Mouse (Mus musculus): Measurements from ENCODE around the gene Atmin. TPM values are rescaled to one million over a fixed set of nuclear protein-coding genes. Genes with fewer than 3 reads are reported as not detected.

The Atmin gene
- polyA plus RNA-seq, 1 experiment from 2014 or later, result 26.2 TPM

DNA sequence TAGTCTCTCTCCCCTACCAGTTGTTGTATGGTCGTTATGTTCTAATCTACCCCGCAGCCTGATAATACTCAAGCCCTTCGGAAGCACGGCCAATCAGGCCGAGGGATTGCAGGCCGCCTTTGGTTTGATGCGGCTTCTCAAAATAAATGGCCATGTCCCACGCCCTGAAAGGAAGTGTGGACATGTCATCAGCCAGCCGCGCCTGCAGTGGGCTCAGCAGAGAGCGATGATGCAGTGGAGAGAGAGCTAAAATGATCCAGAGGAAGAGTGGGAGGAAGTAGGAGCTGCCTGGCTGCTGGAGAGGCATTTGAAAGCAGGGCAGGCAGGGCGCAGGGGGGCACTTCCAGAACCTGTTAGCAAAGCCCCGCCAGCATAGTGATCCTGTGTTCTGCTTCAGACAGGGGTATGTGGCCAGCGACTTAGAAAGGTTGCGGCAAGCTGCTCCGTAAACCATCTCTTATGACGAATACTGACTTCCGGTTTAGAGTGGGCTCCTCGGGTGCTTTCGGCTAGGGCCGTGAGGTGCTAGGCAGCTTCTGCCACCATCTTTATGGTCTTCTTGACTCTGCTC, 3.2 kb downstream of the Atmin start:
- ATAC-seq (ENCODE audit: low FRiP score) (no peak), DNase-seq (ENCODE audit: low spot score) (no peak)
- Histone ChIP-seq H3K4me1 (replicated peaks; ENCODE audit: control insufficient read depth, insufficient read depth, low read length) (peaks cover 14% of the 10 kb centered on the region), H3K36me3 (replicated peaks; ENCODE audit: control insufficient read depth, insufficient read depth) (no peaks in the 10 kb centered on the region), H3K4me2 (replicated peaks) (no peak overlapping the region), H3K9ac (no peak overlapping the region), H3K4me3 (replicated peaks; ENCODE audit: low read length) (no peak overlapping the region), H3K27me3 (ENCODE audit: control insufficient read depth, insufficient read depth, low read length) (no peaks in the 10 kb centered on the region), H3K27ac (no peak overlapping the region), H3K9me3 (ENCODE audit: control insufficient read depth, low read length) (no peaks in the 10 kb centered on the region)
- 85% methylated on average over 21 of the region's 21 CpGs for WGBS

DNA sequence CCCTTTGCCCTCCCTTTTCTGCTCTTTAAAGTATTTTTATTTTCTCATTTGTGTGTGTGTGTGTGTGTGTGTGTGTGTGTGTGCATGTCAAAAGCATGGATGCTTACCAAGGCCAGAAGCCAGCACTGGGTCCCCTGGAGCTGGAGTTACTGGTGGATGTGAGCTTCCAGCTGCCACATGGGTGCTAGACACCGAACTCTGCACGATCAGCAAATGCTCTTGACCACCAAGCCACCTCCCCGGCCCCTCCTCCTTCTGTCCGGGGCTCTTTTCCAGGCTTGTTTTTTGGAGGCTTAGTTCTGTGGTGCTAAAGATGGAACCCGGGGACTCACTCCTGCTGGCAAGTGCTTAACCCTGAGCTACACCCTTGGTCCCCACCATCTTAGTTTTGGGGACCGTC, 3.7 kb downstream of the Atmin start:
- Histone ChIP-seq H3K27me3 (ENCODE audit: control insufficient read depth, insufficient read depth, low read length) (no peaks in the 10 kb centered on the region), H3K4me3 (replicated peaks; ENCODE audit: low read length) (no peak overlapping the region), H3K4me2 (replicated peaks) (no peak overlapping the region), H3K36me3 (replicated peaks; ENCODE audit: control insufficient read depth, insufficient read depth) (no peaks in the 10 kb centered on the region), H3K4me1 (replicated peaks; ENCODE audit: control insufficient read depth, insufficient read depth, low read length) (peaks cover 14% of the 10 kb centered on the region), H3K9ac (no peak overlapping the region), H3K27ac (no peak overlapping the region), H3K9me3 (ENCODE audit: control insufficient read depth, low read length) (no peaks in the 10 kb centered on the region)
- DNase-seq (ENCODE audit: low spot score), result no peak
- no peak for ATAC-seq (ENCODE audit: low FRiP score)
- WGBS, result 89% methylated on average over 6 of the region's 6 CpGs

DNA sequence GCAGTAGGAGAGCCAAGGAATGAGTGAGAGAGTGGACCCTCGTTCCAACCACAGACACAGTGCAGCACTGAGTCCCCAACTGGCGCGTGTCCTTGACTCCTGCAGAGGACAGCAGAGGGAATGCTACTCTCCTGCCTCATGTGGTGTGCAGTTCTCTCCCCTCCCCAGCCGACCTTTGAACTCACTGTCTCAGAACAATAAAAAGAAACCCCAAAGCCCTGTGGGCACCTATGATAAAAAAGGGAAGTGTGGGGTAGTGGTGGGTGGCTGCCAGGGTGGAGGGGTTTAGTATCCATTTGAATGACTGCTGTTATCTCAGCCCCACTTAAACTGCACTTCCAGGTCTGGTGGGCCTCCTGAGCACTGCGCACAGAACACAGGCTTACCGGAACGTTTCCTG, 4.4 kb downstream of the Atmin start:
- ATAC-seq (ENCODE audit: low FRiP score), result no peak

DNA sequence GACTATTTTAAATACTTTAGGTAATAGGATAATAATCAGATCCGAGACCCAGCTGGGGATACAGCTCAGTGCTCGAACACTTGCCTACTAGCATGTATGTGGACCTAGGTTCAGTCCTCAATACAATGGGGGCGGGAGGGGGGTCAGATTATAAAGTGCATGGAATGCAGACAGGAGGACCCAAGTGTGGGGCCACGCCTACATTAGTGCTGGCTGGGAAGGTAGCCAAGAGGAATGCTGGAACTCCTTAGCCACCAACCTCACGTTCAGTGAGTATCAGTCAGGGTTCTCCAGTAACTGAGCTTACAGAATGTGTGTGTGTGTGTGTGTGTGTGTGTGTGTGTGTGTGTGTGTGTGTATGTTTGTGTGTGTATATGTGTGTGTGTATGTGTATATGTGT, 8.2 kb downstream of the Atmin start:
- DNase-seq (ENCODE audit: low spot score) (no peak), ATAC-seq (ENCODE audit: low FRiP score) (no peak)
- 72% methylated on average over 5 of the region's 5 CpGs for WGBS
- no peak overlapping the region for H3K4me2 ChIP-seq (replicated peaks)
- H3K9ac ChIP-seq, result no peak overlapping the region
- no peak overlapping the region for H3K27ac ChIP-seq
- peaks cover 38% of the 10 kb centered on the region for H3K36me3 ChIP-seq (replicated peaks; ENCODE audit: control insufficient read depth, insufficient read depth)
- H3K4me1 ChIP-seq (replicated peaks; ENCODE audit: control insufficient read depth, insufficient read depth, low read length), result no peaks in the 10 kb centered on the region
- H3K4me3 ChIP-seq (replicated peaks; ENCODE audit: low read length), result no peak overlapping the region
- no peaks in the 10 kb centered on the region for H3K27me3 ChIP-seq (ENCODE audit: control insufficient read depth, insufficient read depth, low read length)
- H3K9me3 ChIP-seq (ENCODE audit: control insufficient read depth, low read length), result no peaks in the 10 kb centered on the region

More for the DNA sequence above, 4.4 kb downstream of the Atmin start:
- 92% methylated on average over 7 of the region's 7 CpGs for WGBS
- H3K27ac ChIP-seq, result no peak overlapping the region
- H3K4me2 ChIP-seq (replicated peaks), result no peak overlapping the region
- H3K27me3 ChIP-seq (ENCODE audit: control insufficient read depth, insufficient read depth, low read length), result no peaks in the 10 kb centered on the region
- DNase-seq (ENCODE audit: low spot score), result no peak
- peaks cover 14% of the 10 kb centered on the region for H3K4me1 ChIP-seq (replicated peaks; ENCODE audit: control insufficient read depth, insufficient read depth, low read length)
- H3K9ac ChIP-seq, result no peak overlapping the region
- H3K36me3 ChIP-seq (replicated peaks; ENCODE audit: control insufficient read depth, insufficient read depth), result no peaks in the 10 kb centered on the region
- no peaks in the 10 kb centered on the region for H3K9me3 ChIP-seq (ENCODE audit: control insufficient read depth, low read length)
- H3K4me3 ChIP-seq (replicated peaks; ENCODE audit: low read length), result no peak overlapping the region

DNA sequence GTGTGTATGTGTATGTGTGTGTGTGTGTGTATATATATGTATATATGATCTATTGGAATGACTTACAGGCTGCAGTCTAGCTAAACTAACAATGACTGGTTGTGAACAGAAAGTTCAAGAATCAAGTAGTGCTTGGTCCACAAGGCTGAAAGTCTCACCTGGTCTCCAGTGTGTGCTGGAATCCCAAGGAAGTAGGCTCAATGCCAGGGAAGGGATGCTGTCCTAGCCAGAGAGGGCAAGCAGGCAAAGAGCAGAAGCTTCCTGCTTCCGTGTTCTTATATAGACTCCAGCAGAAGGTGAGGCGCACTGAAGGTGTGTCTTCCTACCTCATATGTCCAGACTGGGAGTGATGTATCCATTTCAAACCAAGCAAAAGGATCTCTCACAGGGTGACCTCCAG, 8.6 kb downstream of the Atmin start:
- no peaks in the 10 kb centered on the region for H3K4me1 ChIP-seq (replicated peaks; ENCODE audit: control insufficient read depth, insufficient read depth, low read length)
- peaks cover 42% of the 10 kb centered on the region for H3K36me3 ChIP-seq (replicated peaks; ENCODE audit: control insufficient read depth, insufficient read depth)
- no peak overlapping the region for H3K27ac ChIP-seq
- H3K9me3 ChIP-seq (ENCODE audit: control insufficient read depth, low read length), result no peaks in the 10 kb centered on the region
- no peak overlapping the region for H3K4me2 ChIP-seq (replicated peaks)
- DNase-seq (ENCODE audit: low spot score) (no peak), ATAC-seq (ENCODE audit: low FRiP score) (no peak)
- H3K4me3 ChIP-seq (replicated peaks; ENCODE audit: low read length), result no peak overlapping the region
- WGBS, result 95% methylated on average over 2 of the region's 2 CpGs
- H3K9ac ChIP-seq, result no peak overlapping the region
- no peaks in the 10 kb centered on the region for H3K27me3 ChIP-seq (ENCODE audit: control insufficient read depth, insufficient read depth, low read length)

DNA sequence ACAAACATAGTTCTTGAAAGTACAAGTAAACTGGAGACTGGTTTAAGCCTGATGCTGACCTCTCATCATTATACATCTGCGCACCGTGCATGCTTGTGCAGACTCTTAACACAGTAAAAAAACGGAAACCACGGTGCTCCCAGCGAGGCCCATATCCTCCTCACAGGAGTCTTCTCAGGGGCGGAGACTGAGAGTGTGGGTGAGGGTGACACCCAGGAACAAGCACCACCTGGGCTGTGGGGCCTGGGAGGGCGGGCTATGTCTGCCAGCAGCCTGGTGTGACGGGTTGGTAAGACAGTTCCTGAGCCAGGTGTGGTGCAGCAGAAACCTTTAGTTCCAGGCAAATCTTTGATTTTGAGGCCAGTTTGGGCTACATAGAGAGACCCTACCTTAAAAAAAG, 9.2 kb downstream of the Atmin start:
- Histone ChIP-seq H3K36me3 (replicated peaks; ENCODE audit: control insufficient read depth, insufficient read depth) (peaks cover 48% of the 10 kb centered on the region), H3K4me3 (replicated peaks; ENCODE audit: low read length) (no peak overlapping the region), H3K9ac (no peak overlapping the region), H3K27ac (no peak overlapping the region), H3K9me3 (ENCODE audit: control insufficient read depth, low read length) (no peaks in the 10 kb centered on the region), H3K4me2 (replicated peaks) (no peak overlapping the region), H3K27me3 (ENCODE audit: control insufficient read depth, insufficient read depth, low read length) (no peaks in the 10 kb centered on the region), H3K4me1 (replicated peaks; ENCODE audit: control insufficient read depth, insufficient read depth, low read length) (no peaks in the 10 kb centered on the region)
- 96% methylated on average over 8 of the region's 8 CpGs for WGBS
- ATAC-seq (ENCODE audit: low FRiP score), result no peak
- no peak for DNase-seq (ENCODE audit: low spot score)

DNA sequence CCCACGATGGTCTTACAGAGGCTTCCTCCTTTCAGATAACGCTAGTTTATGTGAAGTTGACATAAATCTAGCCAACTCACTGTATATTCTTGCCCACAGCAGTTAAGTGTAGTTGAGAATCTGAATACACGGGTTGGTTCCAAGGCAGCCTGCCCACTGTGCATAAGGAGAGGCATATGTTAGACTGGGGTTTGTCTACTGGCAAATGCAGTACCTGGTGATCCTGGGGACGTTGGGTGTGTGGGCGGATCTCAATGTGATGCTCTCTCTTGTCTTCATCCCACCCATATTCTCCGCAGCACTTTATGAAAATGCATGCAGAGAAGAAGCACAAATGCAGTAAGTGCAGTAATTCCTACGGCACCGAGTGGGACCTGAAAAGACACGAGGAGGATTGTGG, 11.2 kb downstream of the Atmin start:
- no peak for DNase-seq (ENCODE audit: low spot score)
- ATAC-seq (ENCODE audit: low FRiP score), result no peak
- Histone ChIP-seq H3K9ac (no peak overlapping the region), H3K27me3 (ENCODE audit: control insufficient read depth, insufficient read depth, low read length) (no peaks in the 10 kb centered on the region), H3K36me3 (replicated peaks; ENCODE audit: control insufficient read depth, insufficient read depth) (peaks cover 66% of the 10 kb centered on the region), H3K4me1 (replicated peaks; ENCODE audit: control insufficient read depth, insufficient read depth, low read length) (no peaks in the 10 kb centered on the region), H3K27ac (no peak overlapping the region), H3K4me2 (replicated peaks) (no peak overlapping the region), H3K9me3 (ENCODE audit: control insufficient read depth, low read length) (no peaks in the 10 kb centered on the region), H3K4me3 (replicated peaks; ENCODE audit: low read length) (no peak overlapping the region)
- 93% methylated on average over 9 of the region's 9 CpGs for WGBS

DNA sequence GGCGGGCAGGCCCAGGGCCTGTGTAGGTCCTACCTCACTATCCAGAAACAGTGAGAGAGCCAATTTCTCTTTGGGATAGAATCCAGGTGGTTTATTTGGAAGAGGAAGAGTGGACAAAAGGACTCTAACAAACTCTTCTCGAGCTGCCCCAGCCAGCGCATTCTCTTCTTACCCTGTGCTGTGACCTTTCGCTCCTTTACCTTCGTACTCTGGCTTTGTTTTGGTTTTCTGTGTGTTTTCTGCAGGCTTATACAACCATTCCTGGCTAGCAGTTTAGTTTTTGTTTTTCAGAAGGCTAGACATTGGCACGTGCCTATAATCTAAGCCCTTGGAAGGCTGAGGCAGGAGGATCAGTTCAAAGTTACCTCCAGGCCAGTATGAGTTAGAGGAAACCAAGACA, 26.3 kb downstream of the Atmin start:
- H3K9ac ChIP-seq, result no peak overlapping the region
- DNase-seq (ENCODE audit: low spot score) (no peak), ATAC-seq (ENCODE audit: low FRiP score) (no peak)
- H3K27ac ChIP-seq, result no peak overlapping the region
- peaks cover 19% of the 10 kb centered on the region; the same call in 1 of the 2 replicates for H3K36me3 ChIP-seq (replicated peaks; ENCODE audit: control insufficient read depth, insufficient read depth)
- no peak overlapping the region for H3K4me3 ChIP-seq (replicated peaks; ENCODE audit: low read length)
- H3K27me3 ChIP-seq (ENCODE audit: control insufficient read depth, insufficient read depth, low read length), result no peaks in the 10 kb centered on the region
- no peak overlapping the region for H3K4me2 ChIP-seq (replicated peaks)
- no peaks in the 10 kb centered on the region for H3K9me3 ChIP-seq (ENCODE audit: control insufficient read depth, low read length)
- 86% methylated on average over 6 of the region's 6 CpGs for WGBS
- no peaks in the 10 kb centered on the region for H3K4me1 ChIP-seq (replicated peaks; ENCODE audit: control insufficient read depth, insufficient read depth, low read length)

DNA sequence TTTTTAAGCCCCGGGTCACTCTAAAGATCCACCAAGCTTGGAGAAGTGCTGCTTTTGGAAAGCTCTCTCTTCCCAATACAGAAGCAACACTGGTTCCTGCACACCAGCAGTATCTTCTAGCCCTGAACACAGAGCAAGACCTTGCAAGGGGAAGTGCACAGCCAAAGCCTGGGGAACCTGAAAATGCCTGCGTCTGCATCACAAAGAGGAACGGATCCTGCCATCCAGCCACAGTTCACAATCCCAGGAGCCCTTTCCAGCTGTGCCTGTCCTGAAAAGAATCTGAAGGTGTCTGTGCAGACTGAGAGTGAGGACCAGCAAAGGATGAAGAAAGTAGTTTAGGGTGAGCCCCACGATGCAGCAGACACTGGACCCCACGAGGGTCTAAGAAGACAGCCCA, 31.9 kb downstream of the Atmin start:
- H3K27ac ChIP-seq, result no peak overlapping the region
- H3K27me3 ChIP-seq (ENCODE audit: control insufficient read depth, insufficient read depth, low read length), result no peaks in the 10 kb centered on the region
- no peak overlapping the region for H3K4me2 ChIP-seq (replicated peaks)
- H3K36me3 ChIP-seq (replicated peaks; ENCODE audit: control insufficient read depth, insufficient read depth), result peaks cover 18% of the 10 kb centered on the region; the same call in 1 of the 2 replicates
- H3K4me1 ChIP-seq (replicated peaks; ENCODE audit: control insufficient read depth, insufficient read depth, low read length), result peaks cover 3% of the 10 kb centered on the region; the same call in 1 of the 2 replicates
- DNase-seq (ENCODE audit: low spot score) (no peak), ATAC-seq (ENCODE audit: low FRiP score) (no peak)
- 33% methylated on average over 5 of the region's 5 CpGs for WGBS
- H3K4me3 ChIP-seq (replicated peaks; ENCODE audit: low read length), result no peak overlapping the region
- H3K9me3 ChIP-seq (ENCODE audit: control insufficient read depth, low read length), result no peaks in the 10 kb centered on the region
- H3K9ac ChIP-seq, result no peak overlapping the region

DNA sequence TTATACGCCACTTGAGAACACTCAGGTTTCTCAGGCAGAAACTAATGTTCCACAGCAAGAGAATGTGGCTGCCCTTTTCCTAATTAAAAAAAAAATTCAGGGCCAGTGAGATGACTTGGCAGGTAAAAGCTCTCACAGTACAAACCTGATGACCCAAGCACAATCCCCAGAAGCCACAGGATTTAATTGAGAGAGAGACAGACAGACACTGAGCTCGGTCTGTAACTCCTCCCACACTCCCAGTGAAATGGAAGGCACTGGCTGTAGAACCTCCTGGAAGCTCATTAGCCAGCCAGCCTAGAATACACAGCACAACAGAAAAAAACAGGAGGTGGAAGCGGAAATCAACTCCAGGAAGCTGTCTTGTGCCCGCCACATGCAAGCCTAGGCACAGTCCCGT, 32.4 kb downstream of the Atmin start:
- no peaks in the 10 kb centered on the region for H3K9me3 ChIP-seq (ENCODE audit: control insufficient read depth, low read length)
- no peak overlapping the region for H3K4me2 ChIP-seq (replicated peaks)
- H3K27ac ChIP-seq, result no peak overlapping the region
- WGBS, result 66% methylated on average over 5 of the region's 5 CpGs
- H3K4me1 ChIP-seq (replicated peaks; ENCODE audit: control insufficient read depth, insufficient read depth, low read length), result peaks cover 3% of the 10 kb centered on the region; the same call in 1 of the 2 replicates
- no peak for DNase-seq (ENCODE audit: low spot score)
- ATAC-seq (ENCODE audit: low FRiP score), result no peak
- no peak overlapping the region for H3K4me3 ChIP-seq (replicated peaks; ENCODE audit: low read length)
- H3K36me3 ChIP-seq (replicated peaks; ENCODE audit: control insufficient read depth, insufficient read depth), result peaks cover 12% of the 10 kb centered on the region; the same call in 1 of the 2 replicates
- no peak overlapping the region for H3K9ac ChIP-seq
- H3K27me3 ChIP-seq (ENCODE audit: control insufficient read depth, insufficient read depth, low read length), result no peaks in the 10 kb centered on the region

Data from hindbrain, embryonic 14.5 days (tissue).